Mouse (Mus musculus): ENCODE data around the gene Kif26b.

DNA sequence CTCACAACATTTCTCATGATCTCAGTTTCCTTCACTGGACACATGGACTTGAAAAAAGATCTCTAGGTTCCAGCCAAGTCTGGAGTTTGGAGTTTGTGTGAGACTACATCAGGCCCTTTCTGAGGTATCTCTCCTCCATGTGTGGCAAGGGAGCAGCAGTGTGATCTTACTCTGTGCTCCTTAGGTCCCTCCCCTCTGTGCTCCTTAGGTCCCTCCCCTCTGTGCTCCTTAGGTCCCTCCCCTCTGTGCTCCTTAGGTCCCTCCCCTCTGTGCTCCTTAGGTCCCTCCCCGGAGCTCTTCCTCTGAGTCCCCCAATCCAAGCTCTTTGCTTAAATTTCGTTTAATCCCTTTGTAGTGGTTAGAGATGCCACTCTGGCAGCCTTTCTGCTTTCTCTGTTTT lies 250.8 kb downstream of the Kif26b start:
- TF ChIP-seq CTCF (IDR thresholded peaks at IDR 0.05; ENCODE audit: borderline replicate concordance, insufficient read depth, low read depth, low read length): no peak
- TF ChIP-seq POLR2A (IDR thresholded peaks at IDR 0.05; ENCODE audit: borderline replicate concordance, insufficient read depth, low read length): no peak

Data from cerebellum, adult 2 months (tissue).